Mouse (Mus musculus): Measurements from ENCODE around the gene Stam. TPM values are rescaled to one million over a fixed set of nuclear protein-coding genes. Genes with fewer than 3 reads are reported as not detected.

Stam gene
- total and polyA plus RNA-seq, 2 experiments: 15.6 to 15.8 TPM

- peak; percentile 71 for DNase-seq (ENCODE audit: extremely low read depth, low read depth, low spot score)
- TF ChIP-seq POLR2A (IDR thresholded peaks at IDR 0.05; ENCODE audit: extremely low read depth, insufficient read depth, low read length) (no peak), CTCF (IDR thresholded peaks at IDR 0.05; ENCODE audit: low read depth, low read length) (no peak)
Measured at GRCm38 (mm10) chr2:14100533-14100932, 26.6 kb downstream of the Stam start.

GRCm38 (mm10) chr2:14102603-14103002 lies 28.7 kb downstream of the Stam start:
- WGBS: 84% methylated on average over 2 of the region's 2 CpGs
- TF ChIP-seq POLR2A (IDR thresholded peaks at IDR 0.05; ENCODE audit: extremely low read depth, insufficient read depth, low read length) (no peak), CTCF (IDR thresholded peaks at IDR 0.05; ENCODE audit: low read depth, low read length) (no peak)
- Histone ChIP-seq H3K36me3 (ENCODE audit: control insufficient read depth, insufficient read depth, low read length) (peaks cover 6% of the 10 kb centered on the region), H3K27me3 (ENCODE audit: control insufficient read depth, insufficient read depth, low read length) (no peaks in the 10 kb centered on the region), H3K9ac (ENCODE audit: low read depth, low read length) (no peak overlapping the region), H3K4me1 (ENCODE audit: control insufficient read depth, insufficient read depth, low read length) (peaks cover 9% of the 10 kb centered on the region), H3K4me3 (ENCODE audit: insufficient read depth, low read depth, low read length) (no peak overlapping the region), H3K79me2 (ENCODE audit: control insufficient read depth, insufficient read depth, low read length) (peaks cover 7% of the 10 kb centered on the region; the same call in 1 of the 2 replicates), H3K27ac (replicated peaks; ENCODE audit: insufficient read depth, low read depth, low read length) (no peak overlapping the region)
- no peak for DNase-seq (ENCODE audit: extremely low read depth, low read depth, low spot score)

More at GRCm38 (mm10) chr2:14100533-14100932, 26.6 kb downstream of the Stam start:
- no peak overlapping the region for H3K27ac ChIP-seq (replicated peaks; ENCODE audit: insufficient read depth, low read depth, low read length)
- no peaks in the 10 kb centered on the region for H3K27me3 ChIP-seq (ENCODE audit: control insufficient read depth, insufficient read depth, low read length)
- H3K79me2 ChIP-seq (ENCODE audit: control insufficient read depth, insufficient read depth, low read length): peaks cover 12% of the 10 kb centered on the region; the same call in 1 of the 2 replicates
- H3K36me3 ChIP-seq (ENCODE audit: control insufficient read depth, insufficient read depth, low read length): peaks cover 6% of the 10 kb centered on the region
- no peak overlapping the region for H3K9ac ChIP-seq (ENCODE audit: low read depth, low read length)
- no peak overlapping the region for H3K4me3 ChIP-seq (ENCODE audit: insufficient read depth, low read depth, low read length)
- H3K4me1 ChIP-seq (ENCODE audit: control insufficient read depth, insufficient read depth, low read length): peaks cover 9% of the 10 kb centered on the region

- Histone ChIP-seq H3K79me2 (ENCODE audit: control insufficient read depth, insufficient read depth, low read length) (peaks cover 13% of the 10 kb centered on the region; the same call in 1 of the 2 replicates), H3K36me3 (ENCODE audit: control insufficient read depth, insufficient read depth, low read length) (peaks cover 6% of the 10 kb centered on the region), H3K27ac (replicated peaks; ENCODE audit: insufficient read depth, low read depth, low read length) (no peak overlapping the region), H3K9ac (ENCODE audit: low read depth, low read length) (no peak overlapping the region), H3K4me3 (ENCODE audit: insufficient read depth, low read depth, low read length) (no peak overlapping the region), H3K4me1 (ENCODE audit: control insufficient read depth, insufficient read depth, low read length) (peaks cover 13% of the 10 kb centered on the region), H3K27me3 (ENCODE audit: control insufficient read depth, insufficient read depth, low read length) (no peaks in the 10 kb centered on the region)
- 97% methylated on average over 1 of the region's 1 CpGs for WGBS
- TF ChIP-seq POLR2A (IDR thresholded peaks at IDR 0.05; ENCODE audit: extremely low read depth, insufficient read depth, low read length) (no peak), CTCF (IDR thresholded peaks at IDR 0.05; ENCODE audit: low read depth, low read length) (no peak)
- no peak for DNase-seq (ENCODE audit: extremely low read depth, low read depth, low spot score)
Measured at GRCm38 (mm10) chr2:14103924-14104323, 30.0 kb downstream of the Stam start.

- TF ChIP-seq POLR2A (IDR thresholded peaks at IDR 0.05; ENCODE audit: extremely low read depth, insufficient read depth, low read length): no peak
- TF ChIP-seq CTCF (IDR thresholded peaks at IDR 0.05; ENCODE audit: low read depth, low read length): no peak
- Histone ChIP-seq H3K79me2 (ENCODE audit: control insufficient read depth, insufficient read depth, low read length) (peaks cover 22% of the 10 kb centered on the region; the same call in 1 of the 2 replicates), H3K36me3 (ENCODE audit: control insufficient read depth, insufficient read depth, low read length) (peaks cover 6% of the 10 kb centered on the region), H3K4me1 (ENCODE audit: control insufficient read depth, insufficient read depth, low read length) (peaks cover 4% of the 10 kb centered on the region), H3K27me3 (ENCODE audit: control insufficient read depth, insufficient read depth, low read length) (no peaks in the 10 kb centered on the region), H3K27ac (replicated peaks; ENCODE audit: insufficient read depth, low read depth, low read length) (peak overlapping the region; percentile 45; the same call in 1 of the 2 replicates), H3K9ac (ENCODE audit: low read depth, low read length) (no peak overlapping the region), H3K4me3 (ENCODE audit: insufficient read depth, low read depth, low read length) (no peak overlapping the region)
- WGBS: 30% methylated on average over 3 of the region's 3 CpGs
- DNase-seq (ENCODE audit: extremely low read depth, low read depth, low spot score): peak; percentile 84
Measured at GRCm38 (mm10) chr2:14107673-14108072, 33.8 kb downstream of the Stam start.

- WGBS: 96% methylated on average over 6 of the region's 6 CpGs
- TF ChIP-seq CTCF (IDR thresholded peaks at IDR 0.05; ENCODE audit: low read depth, low read length) (no peak), POLR2A (IDR thresholded peaks at IDR 0.05; ENCODE audit: extremely low read depth, insufficient read depth, low read length) (no peak)
- peaks cover 21% of the 10 kb centered on the region for H3K36me3 ChIP-seq (ENCODE audit: control insufficient read depth, insufficient read depth, low read length)
- no peak for DNase-seq (ENCODE audit: extremely low read depth, low read depth, low spot score)
- H3K79me2 ChIP-seq (ENCODE audit: control insufficient read depth, insufficient read depth, low read length): no peaks in the 10 kb centered on the region
- no peak overlapping the region for H3K9ac ChIP-seq (ENCODE audit: low read depth, low read length)
- H3K4me3 ChIP-seq (ENCODE audit: insufficient read depth, low read depth, low read length): no peak overlapping the region
- no peaks in the 10 kb centered on the region for H3K27me3 ChIP-seq (ENCODE audit: control insufficient read depth, insufficient read depth, low read length)
- H3K27ac ChIP-seq (replicated peaks; ENCODE audit: insufficient read depth, low read depth, low read length): no peak overlapping the region
- H3K4me1 ChIP-seq (ENCODE audit: control insufficient read depth, insufficient read depth, low read length): no peaks in the 10 kb centered on the region
Measured at GRCm38 (mm10) chr2:14126387-14126786, 52.5 kb downstream of the Stam start.

- H3K4me1 ChIP-seq (ENCODE audit: control insufficient read depth, insufficient read depth, low read length): no peaks in the 10 kb centered on the region
- peaks cover 23% of the 10 kb centered on the region for H3K36me3 ChIP-seq (ENCODE audit: control insufficient read depth, insufficient read depth, low read length)
- H3K27ac ChIP-seq (replicated peaks; ENCODE audit: insufficient read depth, low read depth, low read length): no peak overlapping the region
- WGBS: 94% methylated on average over 3 of the region's 3 CpGs
- no peaks in the 10 kb centered on the region for H3K27me3 ChIP-seq (ENCODE audit: control insufficient read depth, insufficient read depth, low read length)
- DNase-seq (ENCODE audit: extremely low read depth, low read depth, low spot score): no peak
- no peaks in the 10 kb centered on the region for H3K79me2 ChIP-seq (ENCODE audit: control insufficient read depth, insufficient read depth, low read length)
- TF ChIP-seq CTCF (IDR thresholded peaks at IDR 0.05; ENCODE audit: low read depth, low read length) (no peak), POLR2A (IDR thresholded peaks at IDR 0.05; ENCODE audit: extremely low read depth, insufficient read depth, low read length) (no peak)
- no peak overlapping the region for H3K4me3 ChIP-seq (ENCODE audit: insufficient read depth, low read depth, low read length)
- H3K9ac ChIP-seq (ENCODE audit: low read depth, low read length): no peak overlapping the region
Measured at GRCm38 (mm10) chr2:14127629-14128028, 53.7 kb downstream of the Stam start.
